Mouse (Mus musculus): ENCODE data around the gene Grap2. TPM values are rescaled to one million over a fixed set of nuclear protein-coding genes. Genes with fewer than 3 reads are reported as not detected.
A peak's percentile ranks its signal among the peaks of the same experiment; 100 is the strongest.

The Grap2 gene
- polyA plus RNA-seq, 1 experiment from 2014 or later = 0.84 TPM

- Histone ChIP-seq H3K36me3 (ENCODE audit: control insufficient read depth, insufficient read depth, low read length) (no peaks in the 10 kb centered on the region), H3K9me3 (ENCODE audit: control insufficient read depth, low read length) (no peaks in the 10 kb centered on the region), H3K4me3 (ENCODE audit: low read length) (no peak overlapping the region), H3K27me3 (ENCODE audit: control insufficient read depth, insufficient read depth, low read length) (no peaks in the 10 kb centered on the region), H3K9ac (ENCODE audit: low read depth, low read length) (no peak overlapping the region), H3K4me2 (replicated peaks; ENCODE audit: low read depth, low read length) (no peak overlapping the region), H3K4me1 (ENCODE audit: control insufficient read depth, insufficient read depth, low read length) (no peaks in the 10 kb centered on the region), H3K27ac (ENCODE audit: low read depth, low read length) (no peak overlapping the region)
- no peak for ATAC-seq (ENCODE audit: low FRiP score, low TSS enrichment)
- WGBS = 76% methylated on average over 8 of the region's 8 CpGs
These were observed 81.5 kb downstream of the Grap2 start for GRCm38 (mm10) chr15:80653865-80654264.

GRCm38 (mm10) chr15:80658815-80659471, 86.5 kb downstream of the Grap2 start:
- ATAC-seq (ENCODE audit: low FRiP score, low TSS enrichment) = no peak
- Histone ChIP-seq H3K27me3 (ENCODE audit: control insufficient read depth, insufficient read depth, low read length) (no peaks in the 10 kb centered on the region), H3K4me1 (ENCODE audit: control insufficient read depth, insufficient read depth, low read length) (no peaks in the 10 kb centered on the region), H3K4me3 (ENCODE audit: low read length) (no peak overlapping the region), H3K9me3 (ENCODE audit: control insufficient read depth, low read length) (no peaks in the 10 kb centered on the region), H3K36me3 (ENCODE audit: control insufficient read depth, insufficient read depth, low read length) (no peaks in the 10 kb centered on the region), H3K27ac (ENCODE audit: low read depth, low read length) (no peak overlapping the region), H3K9ac (ENCODE audit: low read depth, low read length) (no peak overlapping the region), H3K4me2 (replicated peaks; ENCODE audit: low read depth, low read length) (no peak overlapping the region)
- 75% methylated on average over 6 of the region's 6 CpGs for WGBS

DNA sequence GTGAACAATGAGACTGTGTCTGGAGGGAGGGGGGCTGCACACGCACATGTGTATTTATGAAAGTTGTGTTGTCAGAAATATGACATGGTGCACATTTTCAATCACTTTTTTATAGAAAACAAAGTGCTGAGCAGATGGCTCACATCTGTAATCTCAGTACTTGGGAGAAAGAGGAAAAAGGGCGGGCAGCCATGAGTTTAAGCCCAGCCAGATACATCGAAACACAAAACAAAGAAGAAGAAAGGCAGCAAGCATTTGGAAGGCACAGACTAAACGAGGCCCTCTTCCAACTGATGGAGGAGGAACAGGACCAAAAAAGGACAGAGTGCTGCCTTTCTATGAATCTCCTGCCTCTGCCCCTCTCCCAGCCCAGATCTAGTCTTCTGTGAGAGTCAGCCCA, 88.6 kb downstream of the Grap2 start:
- Histone ChIP-seq H3K9ac (ENCODE audit: low read depth, low read length) (no peak overlapping the region), H3K9me3 (ENCODE audit: control insufficient read depth, low read length) (no peaks in the 10 kb centered on the region), H3K4me2 (replicated peaks; ENCODE audit: low read depth, low read length) (no peak overlapping the region), H3K27me3 (ENCODE audit: control insufficient read depth, insufficient read depth, low read length) (no peaks in the 10 kb centered on the region), H3K27ac (ENCODE audit: low read depth, low read length) (no peak overlapping the region), H3K36me3 (ENCODE audit: control insufficient read depth, insufficient read depth, low read length) (no peaks in the 10 kb centered on the region), H3K4me1 (ENCODE audit: control insufficient read depth, insufficient read depth, low read length) (no peaks in the 10 kb centered on the region), H3K4me3 (ENCODE audit: low read length) (no peak overlapping the region)
- no peak for ATAC-seq (ENCODE audit: low FRiP score, low TSS enrichment)
- WGBS = 62% methylated on average over 4 of the region's 4 CpGs

GRCm38 (mm10) chr15:80664444-80664843, 92.0 kb downstream of the Grap2 start:
- 65% methylated on average over 4 of the region's 4 CpGs for WGBS
- Histone ChIP-seq H3K4me2 (replicated peaks; ENCODE audit: low read depth, low read length) (no peak overlapping the region), H3K9me3 (ENCODE audit: control insufficient read depth, low read length) (peaks cover 4% of the 10 kb centered on the region; the same call in 1 of the 2 replicates), H3K4me1 (ENCODE audit: control insufficient read depth, insufficient read depth, low read length) (no peaks in the 10 kb centered on the region), H3K9ac (ENCODE audit: low read depth, low read length) (no peak overlapping the region), H3K36me3 (ENCODE audit: control insufficient read depth, insufficient read depth, low read length) (no peaks in the 10 kb centered on the region), H3K27ac (ENCODE audit: low read depth, low read length) (no peak overlapping the region), H3K4me3 (ENCODE audit: low read length) (no peak overlapping the region), H3K27me3 (ENCODE audit: control insufficient read depth, insufficient read depth, low read length) (no peaks in the 10 kb centered on the region)
- no peak for ATAC-seq (ENCODE audit: low FRiP score, low TSS enrichment)

DNA sequence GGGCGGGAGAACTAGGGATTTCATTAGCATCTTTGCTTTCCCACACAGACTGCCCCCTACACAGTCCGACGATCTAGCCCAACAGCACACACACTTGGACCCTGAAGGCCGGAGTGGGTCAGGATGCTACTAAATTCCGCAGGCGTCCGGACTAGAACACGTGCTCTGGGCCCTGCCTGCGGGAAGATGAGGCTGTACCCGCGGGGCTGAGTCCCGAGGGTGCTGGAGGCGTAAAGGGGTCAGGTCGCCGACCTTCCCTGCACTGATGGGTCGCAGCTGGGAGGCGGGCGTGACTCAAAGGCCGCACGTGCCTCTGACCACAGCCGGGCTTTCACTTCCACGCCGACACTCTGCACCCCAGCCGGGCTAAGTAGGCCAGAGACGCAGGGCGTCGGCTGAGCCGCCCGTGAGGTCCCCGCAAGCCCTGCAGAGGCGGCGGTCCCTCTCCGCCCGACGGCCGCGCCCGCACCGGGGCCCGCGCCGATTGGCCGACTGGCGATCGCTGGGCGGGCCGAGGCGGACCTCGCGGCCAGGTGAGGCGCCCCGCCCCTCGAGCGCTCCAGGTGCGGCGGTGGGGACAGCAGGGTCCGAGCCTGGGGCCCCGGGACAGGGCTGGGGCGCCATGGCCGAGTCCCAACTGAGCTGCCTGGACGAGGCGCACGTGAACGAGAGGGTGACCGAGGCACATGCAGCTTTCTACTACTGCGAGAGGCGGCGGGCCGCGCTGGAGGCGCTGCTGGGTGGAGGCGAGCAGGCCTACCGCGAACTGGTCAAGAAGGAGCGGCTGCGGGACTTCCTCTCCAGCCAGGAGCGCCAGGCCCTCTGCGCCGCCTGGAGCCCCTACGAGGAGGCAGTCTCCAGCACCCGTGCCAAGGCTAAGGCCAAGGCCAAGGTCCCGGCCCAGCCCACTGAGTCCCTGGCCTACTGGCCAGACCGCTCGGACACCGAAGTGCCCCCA, 99.2 kb downstream of the Grap2 start, which contains the start of gene Fam83f:
Fam83f (plus strand) TSS at position 553 of the 958 bp plus-strand sequence.
- H3K36me3 ChIP-seq (ENCODE audit: control insufficient read depth, insufficient read depth, low read length) = no peaks in the 10 kb centered on the region
- H3K9me3 ChIP-seq (ENCODE audit: control insufficient read depth, low read length) = peaks cover 4% of the 10 kb centered on the region; the same call in 1 of the 2 replicates
- H3K4me3 ChIP-seq (ENCODE audit: low read length) = peak within 1 kb of the TSS; percentile 40
- ATAC-seq (ENCODE audit: low FRiP score, low TSS enrichment) = peak; percentile 63
- peaks cover 27% of the 10 kb centered on the region for H3K27me3 ChIP-seq (ENCODE audit: control insufficient read depth, insufficient read depth, low read length)
- 5% methylated on average over 82 of the region's 85 CpGs for WGBS
- H3K27ac ChIP-seq (ENCODE audit: low read depth, low read length) = no peak within 1 kb of the TSS
- peak within 1 kb of the TSS; percentile 72 for H3K4me2 ChIP-seq (replicated peaks; ENCODE audit: low read depth, low read length)
- peaks cover 4% of the 10 kb centered on the region; the same call in 1 of the 2 replicates for H3K4me1 ChIP-seq (ENCODE audit: control insufficient read depth, insufficient read depth, low read length)
- peak within 1 kb of the TSS; percentile 36; the same call in 1 of the 2 replicates for H3K9ac ChIP-seq (ENCODE audit: low read depth, low read length)

DNA sequence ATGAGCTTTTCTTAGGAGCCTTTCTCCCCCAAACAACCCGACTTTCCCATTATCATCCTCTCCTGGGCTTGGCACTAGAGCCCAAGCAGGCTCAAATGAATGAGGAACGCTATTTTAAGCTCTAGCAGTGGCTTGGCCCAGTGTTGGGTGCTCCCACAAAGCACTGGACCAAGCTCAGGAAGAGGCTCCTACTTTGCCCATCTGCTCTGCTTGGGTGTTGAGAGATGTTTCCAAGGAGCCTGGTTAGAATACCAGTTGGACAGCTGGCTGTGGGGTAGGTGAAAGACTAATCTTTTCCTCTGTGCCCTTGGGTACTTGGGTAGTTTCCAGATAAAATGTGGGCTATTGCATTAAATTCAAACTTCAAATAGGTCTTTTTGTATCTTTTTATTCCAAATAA, 100.4 kb downstream of the Grap2 start:
- ATAC-seq (ENCODE audit: low FRiP score, low TSS enrichment) = no peak
- H3K9me3 ChIP-seq (ENCODE audit: control insufficient read depth, low read length) = no peaks in the 10 kb centered on the region
- H3K27ac ChIP-seq (ENCODE audit: low read depth, low read length) = no peak overlapping the region
- 48% methylated on average over 2 of the region's 2 CpGs for WGBS
- peaks cover 4% of the 10 kb centered on the region; the same call in 1 of the 2 replicates for H3K4me1 ChIP-seq (ENCODE audit: control insufficient read depth, insufficient read depth, low read length)
- no peak overlapping the region for H3K4me3 ChIP-seq (ENCODE audit: low read length)
- H3K27me3 ChIP-seq (ENCODE audit: control insufficient read depth, insufficient read depth, low read length) = peaks cover 27% of the 10 kb centered on the region
- no peaks in the 10 kb centered on the region for H3K36me3 ChIP-seq (ENCODE audit: control insufficient read depth, insufficient read depth, low read length)
- no peak overlapping the region for H3K4me2 ChIP-seq (replicated peaks; ENCODE audit: low read depth, low read length)
- no peak overlapping the region for H3K9ac ChIP-seq (ENCODE audit: low read depth, low read length)

DNA sequence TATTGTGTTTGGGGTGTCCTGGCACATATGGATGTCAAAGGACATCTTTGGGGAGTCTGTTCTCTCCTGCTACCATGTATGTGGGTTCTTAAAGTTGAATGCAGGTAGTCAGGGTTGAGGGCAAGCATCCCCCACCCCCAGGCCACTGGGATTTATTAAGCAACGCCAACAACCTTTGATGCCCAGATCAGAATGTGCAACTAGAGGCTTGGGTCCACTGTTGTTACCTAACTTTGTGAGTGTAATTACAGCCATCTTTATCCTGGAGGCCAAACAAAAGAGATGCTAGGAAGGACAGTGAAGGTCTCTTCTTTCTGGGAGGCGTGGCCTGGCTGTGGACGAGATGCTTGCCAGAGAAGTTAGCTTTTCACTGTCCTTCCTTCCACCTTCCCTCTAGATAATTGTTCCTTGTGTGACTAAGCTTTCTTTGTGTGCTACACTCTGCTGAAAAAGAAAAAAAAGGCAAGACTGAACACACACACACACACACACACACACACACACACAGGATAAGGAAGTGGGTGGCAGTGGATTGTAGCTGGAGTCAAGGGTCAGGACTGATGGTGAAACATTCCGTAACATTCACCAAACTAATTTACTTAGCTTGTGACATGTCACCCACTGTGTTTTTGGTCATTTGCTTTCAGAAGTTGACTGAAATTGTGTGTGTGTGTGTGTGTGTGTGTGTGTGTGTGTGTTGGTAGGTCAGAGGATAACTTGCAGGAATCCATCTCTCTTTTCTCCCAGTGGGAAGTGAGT, 101.1 kb downstream of the Grap2 start:
- Histone ChIP-seq H3K4me3 (ENCODE audit: low read length) (no peak overlapping the region), H3K4me2 (replicated peaks; ENCODE audit: low read depth, low read length) (no peak overlapping the region), H3K4me1 (ENCODE audit: control insufficient read depth, insufficient read depth, low read length) (peaks cover 4% of the 10 kb centered on the region; the same call in 1 of the 2 replicates), H3K9ac (ENCODE audit: low read depth, low read length) (no peak overlapping the region), H3K27me3 (ENCODE audit: control insufficient read depth, insufficient read depth, low read length) (peaks cover 27% of the 10 kb centered on the region), H3K27ac (ENCODE audit: low read depth, low read length) (no peak overlapping the region), H3K9me3 (ENCODE audit: control insufficient read depth, low read length) (no peaks in the 10 kb centered on the region), H3K36me3 (ENCODE audit: control insufficient read depth, insufficient read depth, low read length) (no peaks in the 10 kb centered on the region)
- ATAC-seq (ENCODE audit: low FRiP score, low TSS enrichment) = no peak
- WGBS = 69% methylated on average over 4 of the region's 4 CpGs

- no peak overlapping the region for H3K4me3 ChIP-seq (ENCODE audit: low read length)
- no peak overlapping the region for H3K4me2 ChIP-seq (replicated peaks; ENCODE audit: low read depth, low read length)
- peaks cover 6% of the 10 kb centered on the region for H3K4me1 ChIP-seq (ENCODE audit: control insufficient read depth, insufficient read depth, low read length)
- no peak overlapping the region for H3K27ac ChIP-seq (ENCODE audit: low read depth, low read length)
- H3K9ac ChIP-seq (ENCODE audit: low read depth, low read length) = no peak overlapping the region
- no peak for ATAC-seq (ENCODE audit: low FRiP score, low TSS enrichment)
- H3K9me3 ChIP-seq (ENCODE audit: control insufficient read depth, low read length) = no peaks in the 10 kb centered on the region
- peaks cover 27% of the 10 kb centered on the region for H3K27me3 ChIP-seq (ENCODE audit: control insufficient read depth, insufficient read depth, low read length)
- 71% methylated on average over 6 of the region's 6 CpGs for WGBS
- no peaks in the 10 kb centered on the region for H3K36me3 ChIP-seq (ENCODE audit: control insufficient read depth, insufficient read depth, low read length)
These were observed 102.3 kb downstream of the Grap2 start for GRCm38 (mm10) chr15:80674700-80675099.

Measured in kidney, embryonic 14.5 days (tissue).